Mouse (Mus musculus) urinary bladder, postnatal 0 days (tissue): ENCODE results near the gene Prkar2a. TPM values are rescaled to one million over a fixed set of nuclear protein-coding genes. Genes with fewer than 3 reads are reported as not detected.

Experiments used
- microRNA-seq: library from miRNA; unstranded; fragments of <30 nt; microRNA quantifications from one replicate; pipeline ENCODE4, GENCODE M21; 2016
- polyA plus RNA-seq: library from polyadenylated mRNA; unstranded; fragments of >200 nt; fragmentation: Nextera tagmentation; extraction: Ambion mirVana; gene quantifications from 2 replicates; pipeline ENCODE4 v1.2.1, GENCODE M21; 2015

Prkar2a gene
- polyA plus RNA-seq = 21.9 and 24.5 TPM in 2 replicates

GRCm38 (mm10) chr9:108689106-108689505 lies at the start of gene Prkar2a:
Gene Prkar2a (plus strand): TSS chr9:108689314.

GRCm38 (mm10) chr9:108648611-108649560 lies 40.2 kb upstream of the Prkar2a start, which contains the start of gene Arih2:
Gene Arih2 (minus strand): TSS chr9:108649386.

GRCm38 (mm10) chr9:108661677-108662612 lies 27.2 kb upstream of the Prkar2a start, which contains the start of gene Slc25a20:
Gene Slc25a20 (plus strand): TSS chr9:108662088.

GRCm38 (mm10) chr9:108783548-108784463 lies 94.7 kb downstream of the Prkar2a start, which contains the start of gene Ip6k2:
Gene Ip6k2 (plus strand): TSS chr9:108783796.

Small RNAs within 50 kb of the gene (microRNA-seq; reads per million reads assigned to microRNA genes)
- not detected for gene Gm26298

Other genes starting within 250 kb of the Prkar2a start
- 34.8 and 36.1 TPM in 2 replicates for gene Ccdc71, start 228.8 kb upstream of the Prkar2a start, polyA plus RNA-seq
- 33.7 and 35.9 TPM in 2 replicates for gene Klhdc8b, start 227.7 kb upstream of the Prkar2a start, polyA plus RNA-seq
- 44.4 and 47.7 TPM in 2 replicates for gene Lamb2, start 209.6 kb upstream of the Prkar2a start, polyA plus RNA-seq
- 32.0 and 32.9 TPM in 2 replicates for gene Usp19, start 198.7 kb upstream of the Prkar2a start, polyA plus RNA-seq
- gene Qars, start 181.6 kb upstream of the Prkar2a start, polyA plus RNA-seq = 67.1 and 72.1 TPM in 2 replicates
- gene Qrich1, start 172.5 kb upstream of the Prkar2a start, polyA plus RNA-seq = 61.3 and 67.2 TPM in 2 replicates
- gene Impdh2, start 129.0 kb upstream of the Prkar2a start, polyA plus RNA-seq = 69.2 and 70.6 TPM in 2 replicates
- 36.5 and 41.8 TPM in 2 replicates for gene Ndufaf3, start 121.9 kb upstream of the Prkar2a start, polyA plus RNA-seq
- gene Dalrd3, start 119.4 kb upstream of the Prkar2a start, polyA plus RNA-seq = 38.5 and 41.8 TPM in 2 replicates
- gene Wdr6, start 110.6 kb upstream of the Prkar2a start, polyA plus RNA-seq = 29.2 and 32.3 TPM in 2 replicates
- 7.3 and 9.2 TPM in 2 replicates for gene P4htm, start 91.6 kb upstream of the Prkar2a start, polyA plus RNA-seq
- gene Arih2, start 39.9 kb upstream of the Prkar2a start, polyA plus RNA-seq = 29.9 and 32.6 TPM in 2 replicates
- gene Slc25a20, start 27.2 kb upstream of the Prkar2a start, polyA plus RNA-seq = 41.8 and 42.2 TPM in 2 replicates
- 18.0 and 24.5 TPM in 2 replicates for gene Ip6k2, start 94.5 kb downstream of the Prkar2a start, polyA plus RNA-seq
- gene Nckipsd, start 119.1 kb downstream of the Prkar2a start, polyA plus RNA-seq = 6.2 and 10.4 TPM in 2 replicates
- 0.08 and 0.42 TPM in 2 replicates for gene Celsr3, start 137.0 kb downstream of the Prkar2a start, polyA plus RNA-seq
- gene Slc26a6, start 164.0 kb downstream of the Prkar2a start, polyA plus RNA-seq = 5.2 and 5.4 TPM in 2 replicates
- not detected in 2 replicates for gene Tmem89, start 225.3 kb downstream of the Prkar2a start, polyA plus RNA-seq
- gene Uqcrc1, start 247.3 kb downstream of the Prkar2a start, polyA plus RNA-seq = 369 and 386 TPM in 2 replicates